Mouse (Mus musculus): ENCODE results near the gene Lrmp.

GRCm38 (mm10) chr6:145120086-145120485 lies 4.6 kb downstream of the Lrmp start:
- TF ChIP-seq CTCF (IDR thresholded peaks at IDR 0.05; ENCODE audit: insufficient read depth, low read length), result no peak
- TF ChIP-seq POLR2A (IDR thresholded peaks at IDR 0.05; ENCODE audit: borderline replicate concordance, extremely low read depth, low read depth, low read length), result no peak

Measured in lung, adult 2 months (tissue).